Mouse (Mus musculus): ENCODE measurements around the gene Pstpip1.

Pstpip1 gene

DNA sequence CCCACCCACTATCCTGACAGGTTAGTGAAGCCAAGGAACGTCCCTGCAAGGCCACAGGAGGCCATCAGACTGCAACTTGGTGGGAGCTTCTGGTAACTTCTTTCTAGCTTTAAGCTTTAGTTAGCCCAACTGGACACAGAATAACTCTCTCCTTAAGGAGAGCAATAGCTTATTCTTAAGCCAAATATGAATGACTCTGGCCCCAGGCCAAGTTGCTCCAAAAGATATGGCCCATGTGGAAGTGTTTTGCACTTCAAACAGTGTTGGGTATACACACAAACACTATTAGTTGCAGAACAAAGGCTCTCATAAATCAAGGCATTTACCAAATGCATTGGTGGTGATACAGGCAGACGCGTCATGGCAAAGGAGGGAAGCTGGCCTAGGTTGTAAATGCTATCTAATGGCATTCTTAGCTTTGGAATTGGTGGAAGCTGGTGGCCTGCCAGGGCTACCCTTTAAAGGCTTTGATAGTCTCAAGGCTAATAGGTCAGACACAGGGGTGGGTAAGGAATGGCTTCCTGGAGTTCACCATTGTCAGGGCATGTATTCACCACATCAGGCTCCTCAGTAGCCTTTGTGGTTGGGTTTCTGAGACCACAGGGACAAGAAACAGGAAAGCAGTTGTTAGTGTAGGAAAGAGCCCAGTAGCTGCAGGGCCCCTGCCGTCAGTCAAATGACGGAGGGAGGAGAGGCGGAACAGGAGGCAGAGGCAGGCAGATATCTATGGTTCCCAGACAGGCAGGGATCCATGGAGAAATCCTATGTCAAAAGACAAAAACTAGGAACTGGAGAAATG is 16.7 kb downstream of the Pstpip1 start:
- no peak for DNase-seq

GRCm38 (mm10) chr9:56107527-56107926 is 17.8 kb downstream of the Pstpip1 start:
- DNase-seq = no peak

DNA sequence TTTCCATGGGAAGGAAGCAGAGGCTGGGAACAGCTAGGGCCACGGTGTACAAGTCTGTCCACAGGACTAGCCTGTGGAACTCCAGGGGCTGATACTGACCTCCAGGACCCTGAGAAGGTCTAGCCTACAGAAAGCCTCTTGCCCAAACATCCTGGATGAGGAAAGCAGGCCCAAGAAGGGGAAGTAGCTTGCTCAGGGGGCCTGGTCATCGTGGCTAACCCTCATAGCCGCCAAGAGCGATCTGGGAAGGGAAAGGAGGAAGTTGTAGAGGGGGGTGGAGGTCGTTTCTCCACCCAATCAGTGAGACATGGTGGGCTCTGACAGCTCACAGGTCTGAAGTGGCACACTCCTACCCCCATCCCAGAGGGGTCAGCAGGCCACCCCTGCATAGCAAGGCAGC is 18.4 kb downstream of the Pstpip1 start:
- DNase-seq = no peak

DNA sequence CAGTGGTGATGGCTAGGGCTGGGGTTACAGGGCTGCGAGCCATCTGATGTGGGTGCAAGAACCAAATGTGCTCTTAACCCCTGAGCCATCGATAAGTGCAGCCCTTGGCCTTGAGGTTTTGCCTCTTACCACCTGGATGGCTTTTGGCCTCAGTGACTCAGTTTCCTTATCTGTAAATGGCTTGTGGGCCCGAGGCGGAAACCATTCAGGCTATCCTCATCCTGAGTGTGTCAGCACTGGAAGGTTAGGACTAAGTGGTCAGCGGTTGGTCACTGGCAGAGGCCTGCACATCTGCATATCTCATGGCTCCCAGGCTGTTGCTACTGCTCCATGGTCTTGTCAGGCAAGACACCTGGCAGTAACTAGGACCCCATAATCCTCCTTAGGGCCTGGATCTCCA is 28.3 kb downstream of the Pstpip1 start:
- DNase-seq = no peak

- DNase-seq = peak in 1 of 2 experiments; percentile 62
Measured at GRCm38 (mm10) chr9:56118582-56118981, 28.8 kb downstream of the Pstpip1 start.

DNA sequence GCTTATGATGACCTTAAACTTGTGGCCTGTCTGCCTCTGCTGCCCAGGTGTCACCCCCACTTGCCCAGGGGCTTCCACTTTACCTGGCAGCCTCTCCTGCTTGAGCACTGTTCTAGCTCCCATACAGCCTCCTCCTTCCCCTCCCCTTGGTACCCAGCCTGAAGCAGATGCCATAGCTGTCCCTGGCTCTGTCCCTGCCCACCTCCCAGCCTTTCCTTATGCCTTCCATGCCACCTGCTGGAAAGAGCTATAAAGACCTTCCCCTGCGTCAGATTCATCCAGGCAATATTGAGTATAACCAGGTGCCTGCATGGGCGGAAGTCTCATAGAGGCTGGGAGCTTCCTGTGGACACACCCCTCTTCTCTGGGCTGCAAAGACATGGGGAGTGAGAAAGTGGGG is 29.9 kb downstream of the Pstpip1 start:
- no peak for DNase-seq

GRCm38 (mm10) chr9:56121097-56121496 is 31.3 kb downstream of the Pstpip1 start:
- no peak for DNase-seq

- DNase-seq = no peak
Measured at GRCm38 (mm10) chr9:56122973-56123372, 33.2 kb downstream of the Pstpip1 start.

DNA sequence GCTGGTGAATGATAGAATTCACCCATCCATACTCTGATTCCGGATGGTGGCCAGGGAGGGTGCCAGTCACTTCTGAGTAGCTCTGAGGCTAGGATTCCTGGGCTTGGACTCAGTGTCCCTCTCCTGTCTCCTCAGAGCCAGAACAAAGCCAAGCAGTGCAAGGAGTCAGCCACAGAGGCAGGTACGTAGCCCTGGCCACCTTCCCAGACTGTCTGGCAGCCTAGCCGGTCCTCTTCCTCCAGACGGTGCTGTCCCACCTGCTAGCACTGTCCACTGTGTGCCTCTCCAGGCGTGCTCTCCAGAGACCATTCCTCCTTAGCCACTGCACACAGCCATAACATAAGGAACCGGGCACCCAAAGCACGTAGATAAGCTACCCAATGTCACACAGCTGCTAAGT is 33.9 kb downstream of the Pstpip1 start:
- no peak for DNase-seq

DNA sequence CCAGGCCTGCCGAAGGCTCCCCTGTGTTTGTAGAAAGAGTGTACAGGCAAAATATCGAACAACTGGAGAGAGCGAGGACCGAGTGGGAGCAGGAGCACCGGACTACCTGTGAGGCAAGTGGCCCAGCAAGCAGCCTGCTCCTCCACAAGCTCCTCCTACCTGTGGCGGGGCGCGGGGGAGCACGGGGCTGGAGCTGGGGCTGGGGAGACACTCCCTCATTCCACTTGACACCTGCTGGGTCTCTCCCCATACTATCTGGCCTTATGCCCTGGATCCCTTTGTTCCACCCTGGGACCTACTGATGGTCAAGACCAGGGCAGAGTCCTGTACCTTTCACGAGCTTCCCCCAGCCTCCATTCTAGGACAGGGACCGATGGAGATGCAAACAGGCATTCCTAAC is 34.8 kb downstream of the Pstpip1 start:
- no peak for DNase-seq

DNA sequence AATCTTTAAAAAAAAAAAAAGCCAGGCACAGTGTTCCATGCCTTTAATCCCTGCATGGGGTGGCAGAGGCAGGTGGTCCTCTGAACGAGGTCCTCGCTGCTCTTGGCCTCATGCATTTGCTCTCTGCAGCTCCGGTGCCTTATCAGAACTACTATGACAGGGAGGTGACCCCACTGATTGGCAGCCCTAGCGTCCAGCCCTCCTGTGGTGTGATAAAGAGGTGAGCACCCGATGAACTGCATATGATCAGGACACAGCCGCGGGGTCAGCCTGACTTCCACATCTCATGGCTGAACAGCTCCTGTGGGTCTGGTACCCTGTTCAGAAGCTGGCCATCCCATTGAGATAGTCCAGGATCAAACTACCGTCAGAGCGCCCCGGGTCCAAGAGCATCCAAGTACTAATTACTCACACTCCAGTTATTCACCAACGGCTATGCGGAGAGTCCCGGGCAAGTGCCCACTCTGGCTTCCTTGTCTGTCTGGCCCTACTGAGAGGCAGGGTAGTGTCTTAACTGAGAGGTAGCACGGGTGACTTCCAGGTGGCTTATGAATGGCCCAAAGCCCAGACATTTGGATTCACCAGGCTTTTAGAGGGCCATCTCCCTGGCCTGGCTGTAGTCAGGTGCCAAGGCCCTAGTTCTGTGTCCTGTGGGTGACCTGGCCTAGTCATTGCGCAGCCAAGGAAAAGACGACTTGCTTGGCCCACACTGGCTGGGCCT is 36.9 kb downstream of the Pstpip1 start:
- peak in 1 of 2 experiments; percentile 3 for DNase-seq

DNA sequence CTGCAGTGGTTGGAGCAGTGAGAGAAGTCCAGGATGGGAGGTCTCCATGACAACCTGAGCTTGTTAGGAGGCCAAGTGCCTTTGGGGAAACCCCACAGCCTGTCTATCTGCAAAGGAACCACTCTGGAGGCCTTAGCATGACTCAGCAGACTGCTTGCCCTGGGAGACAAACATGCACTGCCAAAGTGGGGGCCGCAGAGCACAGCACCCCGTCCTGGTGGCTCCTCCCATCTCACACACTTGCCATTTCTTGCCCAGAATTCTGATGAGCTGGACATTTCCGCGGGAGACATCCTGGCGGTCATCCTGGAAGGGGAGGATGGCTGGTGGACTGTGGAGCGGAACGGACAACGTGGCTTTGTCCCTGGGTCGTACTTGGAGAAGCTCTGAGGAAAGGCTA is 38.6 kb downstream of the Pstpip1 start:
- peak in 1 of 2 experiments; percentile 2 for DNase-seq

- no peak for DNase-seq
Measured at GRCm38 (mm10) chr9:56129951-56130350, 40.2 kb downstream of the Pstpip1 start.

GRCm38 (mm10) chr9:56130536-56130935 is 40.8 kb downstream of the Pstpip1 start:
- no peak for DNase-seq

GRCm38 (mm10) chr9:56131813-56132525 is 42.2 kb downstream of the Pstpip1 start:
- DNase-seq = no peak

GRCm38 (mm10) chr9:56133970-56134369 is 44.2 kb downstream of the Pstpip1 start:
- DNase-seq = no peak

DNA sequence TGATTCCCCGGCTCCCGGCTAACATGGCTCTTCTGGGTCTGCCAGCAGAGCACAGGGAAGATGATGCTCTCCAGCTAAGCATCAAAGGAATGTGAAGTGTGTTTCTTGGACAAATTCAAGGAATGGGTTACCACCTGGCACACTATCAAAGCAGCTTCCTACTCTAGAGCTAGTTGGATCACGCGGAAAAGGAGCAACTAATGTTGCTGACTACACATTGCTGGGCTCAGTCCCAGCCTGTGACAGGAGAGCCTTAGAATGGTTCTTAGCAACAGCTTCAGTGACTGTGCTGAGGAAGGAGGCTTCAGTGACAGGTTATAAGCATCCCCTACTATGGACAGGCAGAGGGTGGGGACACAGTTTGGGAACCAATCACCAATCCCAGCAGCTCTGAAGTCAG is 44.9 kb downstream of the Pstpip1 start:
- DNase-seq = no peak

- no peak for DNase-seq
Measured at GRCm38 (mm10) chr9:56135590-56136197, 45.9 kb downstream of the Pstpip1 start.

DNA sequence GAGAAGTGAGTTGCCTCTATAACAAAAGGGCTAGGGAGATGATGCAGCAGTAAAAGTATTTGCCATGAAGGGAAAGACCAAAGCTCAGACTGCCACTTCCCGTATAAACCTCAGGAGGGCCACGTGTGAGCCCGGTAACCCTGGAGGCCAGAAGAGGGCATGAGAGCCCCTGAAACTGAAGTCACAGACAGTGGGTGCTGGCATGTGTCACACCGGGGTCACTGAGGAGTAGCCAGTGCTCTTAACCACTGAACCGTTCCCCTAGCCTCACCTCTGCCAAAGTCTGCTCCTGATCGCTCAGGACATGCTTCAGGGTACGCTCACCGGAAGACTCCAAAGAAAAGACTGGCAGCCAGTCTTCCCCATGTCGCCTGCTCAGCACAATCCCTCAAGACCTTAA is 52.0 kb downstream of the Pstpip1 start:
- no peak for DNase-seq

GRCm38 (mm10) chr9:56144366-56145003 is 54.7 kb downstream of the Pstpip1 start:
- no peak for DNase-seq

- DNase-seq = no peak
Measured at GRCm38 (mm10) chr9:56146326-56146923, 56.7 kb downstream of the Pstpip1 start.
